Mouse (Mus musculus) testis, postnatal 10 days (tissue): ENCODE measurements around the gene Mrps17.

Source experiments
- DNase-seq: peaks from one replicate; pipeline ENCODE4 v3.0.0; 2021; ENCODE audit warnings: low spot score

Gene Mrps17

GRCm38 (mm10) chr5:129742903-129743488, 27.7 kb downstream of the Mrps17 start:
- DNase-seq: no peak

- DNase-seq: no peak
Measured at GRCm38 (mm10) chr5:129744050-129744449, 28.8 kb downstream of the Mrps17 start.

- no peak for DNase-seq
Measured at GRCm38 (mm10) chr5:129756886-129757285, 41.6 kb downstream of the Mrps17 start.

- DNase-seq: no peak
Measured at GRCm38 (mm10) chr5:129759929-129760480, 44.7 kb downstream of the Mrps17 start.

- no peak for DNase-seq
Measured at GRCm38 (mm10) chr5:129761865-129762540, 46.7 kb downstream of the Mrps17 start.

GRCm38 (mm10) chr5:129770443-129771355, 55.4 kb downstream of the Mrps17 start:
- DNase-seq: no peak
